Mouse (Mus musculus) duodenum, adult 2 months (tissue): ENCODE data around the gene Olfr1277. TPM values are rescaled to one million over a fixed set of nuclear protein-coding genes. Genes with fewer than 3 reads are reported as not detected.

Source experiments
- polyA plus RNA-seq: library from polyadenylated mRNA; depleted of rRNA; stranded (reverse); fragments of >200 nt; gene quantifications from 2 replicates; pipeline ENCODE4 v1.2.3, GENCODE M21; 2012; ENCODE audit warnings: low replicate concordance; rRNA removed

Olfr1277 gene
- not detected in 2 replicates for polyA plus RNA-seq

DNA sequence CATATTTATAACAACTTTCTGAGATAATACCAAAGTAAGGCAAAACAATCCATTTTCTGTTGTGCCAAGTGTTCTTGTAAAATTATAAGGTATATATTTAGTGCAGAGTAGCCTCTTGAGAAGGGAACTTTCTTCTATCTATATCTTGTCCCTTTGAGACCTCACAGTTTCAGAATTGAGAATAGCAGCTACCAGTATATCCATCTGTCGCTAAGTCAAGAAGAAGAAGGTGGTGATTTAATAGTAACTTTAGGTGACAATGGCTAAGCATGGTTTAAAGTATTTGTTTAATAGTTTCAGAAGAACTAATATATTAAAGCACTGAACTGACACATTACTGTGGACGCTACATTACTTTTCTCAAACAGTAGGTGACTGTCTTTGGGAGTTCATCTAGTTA, at the start of gene Olfr1277:
Olfr1277 (minus strand) TSS at position 101 of the 400 bp plus-strand sequence.

DNA sequence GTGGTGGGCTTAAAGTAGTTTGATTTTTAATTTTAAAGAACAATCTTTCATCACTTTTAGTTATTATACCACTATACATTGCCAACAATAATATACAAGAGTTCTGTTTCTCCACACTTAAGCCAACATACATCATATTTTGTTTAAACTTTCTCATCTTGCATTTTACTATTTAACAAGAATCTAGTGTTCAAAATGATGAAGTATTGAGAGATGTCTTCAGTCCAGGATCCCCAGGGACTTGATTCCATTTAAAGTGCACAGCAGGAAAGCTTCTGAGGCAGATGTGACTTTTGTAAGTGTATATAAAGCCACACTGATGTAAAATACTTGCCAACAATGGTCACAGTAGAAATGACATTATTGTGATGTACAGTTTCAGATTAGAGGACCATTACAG, 39.8 kb upstream of the Olfr1277 start, which contains the start of gene Olfr1280:
Olfr1280 (plus strand) TSS at position 301 of the 400 bp plus-strand sequence.

DNA sequence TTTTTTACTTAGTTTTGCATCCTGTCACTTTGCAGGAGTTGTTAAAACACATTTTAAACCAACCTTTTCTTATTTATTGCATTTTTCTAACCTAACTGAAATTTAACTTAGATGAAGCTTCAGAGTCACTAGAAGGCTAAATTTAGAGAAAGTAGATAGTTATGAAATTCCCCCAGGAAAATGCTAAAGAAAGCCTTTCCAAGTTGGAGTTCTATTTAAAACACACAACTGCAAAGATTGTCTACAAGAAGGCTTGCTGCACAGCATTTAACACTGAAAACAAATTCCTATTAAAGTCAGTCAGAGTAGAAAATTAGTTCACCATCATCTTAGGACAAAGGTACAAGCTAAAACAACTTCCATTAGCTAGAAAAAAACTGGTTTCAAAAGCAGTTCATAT, 26.5 kb upstream of the Olfr1277 start, which contains the start of gene Olfr1279:
Olfr1279 (plus strand) TSS at position 262 of the 400 bp plus-strand sequence.

DNA sequence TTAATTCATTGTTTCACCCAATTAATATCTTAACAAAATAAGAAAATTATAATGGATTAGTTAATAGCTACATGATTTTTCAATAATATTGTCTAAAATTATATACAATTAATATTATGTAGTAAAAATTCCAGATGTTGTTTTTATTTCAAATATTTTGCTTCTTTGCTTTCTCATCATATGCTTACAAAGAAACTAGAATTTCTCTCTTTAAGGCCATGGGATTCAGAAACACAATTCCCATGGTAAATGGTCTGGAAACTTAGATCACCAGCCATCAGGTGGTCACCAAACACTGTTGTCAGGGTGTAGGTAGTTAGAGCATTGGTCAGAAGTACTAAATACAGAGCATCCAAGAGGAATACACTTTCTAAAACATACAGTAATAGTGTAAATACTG, 15.9 kb upstream of the Olfr1277 start, which contains the start of gene Olfr1278:
Olfr1278 (plus strand) TSS at position 301 of the 400 bp plus-strand sequence.

DNA sequence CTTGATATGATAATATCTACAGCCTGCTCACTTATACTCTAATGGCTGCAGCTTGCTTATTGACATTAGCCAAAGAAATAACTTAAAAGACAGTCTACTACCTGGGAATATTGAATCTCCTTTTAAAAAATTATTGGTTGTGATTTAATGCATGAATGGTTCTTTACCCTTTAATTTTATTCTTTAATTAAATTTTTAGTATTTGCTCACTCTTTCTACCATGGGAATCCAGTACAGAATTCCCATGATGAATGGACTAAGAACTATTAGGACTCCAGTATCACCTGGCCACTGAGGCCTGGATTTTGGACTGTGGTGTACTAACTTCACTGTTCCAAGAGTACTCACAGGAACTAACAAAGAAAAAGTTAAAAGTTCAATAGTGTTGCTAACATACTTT, 19.7 kb downstream of the Olfr1277 start, which contains the start of gene Olfr1276:
Olfr1276 (plus strand) TSS at position 301 of the 400 bp plus-strand sequence.

DNA sequence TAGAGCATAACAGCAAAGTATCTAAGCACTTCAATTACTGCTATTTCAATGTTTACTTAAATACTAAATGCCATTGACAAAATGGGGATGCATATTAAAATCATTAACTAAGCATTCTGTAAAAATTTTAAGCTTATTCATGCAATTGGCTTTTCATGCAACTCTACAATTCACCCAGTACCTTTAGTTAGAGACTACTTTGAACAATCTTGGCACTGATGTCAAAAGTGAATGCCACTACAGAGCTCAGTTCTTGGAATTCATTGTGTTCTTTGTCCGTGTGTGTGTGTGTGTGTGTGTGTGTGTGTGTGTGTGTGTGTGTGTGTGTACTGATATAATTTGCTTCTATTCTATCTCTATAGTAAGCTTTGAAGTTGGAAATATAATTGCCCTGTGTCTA, 38.7 kb downstream of the Olfr1277 start, which contains the start of gene Olfr1275:
Olfr1275 (minus strand) TSS at position 101 of the 400 bp plus-strand sequence.

DNA sequence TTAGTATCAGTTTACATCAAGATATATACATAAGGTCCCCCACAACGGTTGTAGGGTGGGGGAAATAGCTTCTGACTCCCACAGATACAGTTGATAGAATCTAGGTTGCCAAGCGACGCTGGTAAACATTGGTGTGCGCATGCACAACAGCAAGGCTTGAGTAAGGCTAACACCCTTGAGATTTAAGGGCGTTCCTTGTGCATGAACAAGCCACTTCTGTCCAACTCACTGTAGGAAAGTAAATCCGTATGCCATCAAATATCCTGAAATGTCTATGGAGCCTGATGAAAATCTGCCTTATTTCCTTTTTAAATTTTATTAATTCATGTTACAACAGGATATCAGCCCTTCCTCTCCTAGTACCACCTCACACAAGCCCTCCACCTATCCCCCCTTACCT, 44.4 kb downstream of the Olfr1277 start, which contains the start of gene 4930430A15Rik:
4930430A15Rik (minus strand) TSS at position 101 of the 400 bp plus-strand sequence.

Other genes starting within 250 kb of the Olfr1277 start
- not detected in 2 replicates for gene Gm13941, start 168.1 kb downstream of the Olfr1277 start, polyA plus RNA-seq
- not detected in 2 replicates for gene Gm15130, start 121.2 kb downstream of the Olfr1277 start, polyA plus RNA-seq
- gene 4930430A15Rik, start 44.5 kb downstream of the Olfr1277 start, polyA plus RNA-seq = not detected in 2 replicates
- not detected in 2 replicates for gene Olfr1275, start 38.8 kb downstream of the Olfr1277 start, polyA plus RNA-seq
- not detected in 2 replicates for gene Olfr1276, start 19.6 kb downstream of the Olfr1277 start, polyA plus RNA-seq
- gene Olfr1278, start 16.0 kb upstream of the Olfr1277 start, polyA plus RNA-seq = not detected in 2 replicates
- gene Olfr1279, start 26.5 kb upstream of the Olfr1277 start, polyA plus RNA-seq = not detected in 2 replicates
- not detected in 2 replicates for gene Olfr1280, start 39.9 kb upstream of the Olfr1277 start, polyA plus RNA-seq
- not detected in 2 replicates for gene Olfr1281, start 52.4 kb upstream of the Olfr1277 start, polyA plus RNA-seq
- gene Olfr1282, start 62.0 kb upstream of the Olfr1277 start, polyA plus RNA-seq = not detected in 2 replicates
- gene Olfr1283, start 92.7 kb upstream of the Olfr1277 start, polyA plus RNA-seq = not detected in 2 replicates
- gene Olfr1284, start 101.4 kb upstream of the Olfr1277 start, polyA plus RNA-seq = not detected in 2 replicates
- gene Olfr1286, start 149.0 kb upstream of the Olfr1277 start, polyA plus RNA-seq = not detected in 2 replicates
- not detected in 2 replicates for gene Olfr1287, start 175.0 kb upstream of the Olfr1277 start, polyA plus RNA-seq
- not detected in 2 replicates for gene Olfr1288, start 200.0 kb upstream of the Olfr1277 start, polyA plus RNA-seq
- gene Olfr1289, start 206.7 kb upstream of the Olfr1277 start, polyA plus RNA-seq = not detected in 2 replicates
- gene Olfr1290, start 219.7 kb upstream of the Olfr1277 start, polyA plus RNA-seq = not detected in 2 replicates
- gene Olfr1291-ps1, start 223.1 kb upstream of the Olfr1277 start, polyA plus RNA-seq = not detected in 2 replicates